Mouse (Mus musculus) spleen, embryonic (tissue): ENCODE results near the gene Dusp12.

Source experiments
- CTCF ChIA-PET: fragments of 350-600 bp; sonication (Branson Sonifier 250); formaldehyde crosslinking; loops from one replicate; lab custom pipeline; 2022; lab: Charles Lee

Gene Dusp12

GRCm38 (mm10) chr1:170884978-170885561 lies at the start of gene Dusp12, which contains the start of gene Gm26620:
Dusp12 (minus strand) TSS chr1:170885540.
Gm26620 (plus strand) TSS chr1:170885065.
- CTCF ChIA-PET: no interaction called here

- CTCF ChIA-PET: no interaction called here
These were observed 49.0 kb upstream of the Dusp12 start for GRCm38 (mm10) chr1:170934383-170934782.

GRCm38 (mm10) chr1:170933940-170934339 lies 48.6 kb upstream of the Dusp12 start:
- CTCF ChIA-PET: no interaction called here

GRCm38 (mm10) chr1:170933386-170933920 lies 48.1 kb upstream of the Dusp12 start:
- CTCF ChIA-PET: no interaction called here

GRCm38 (mm10) chr1:170932043-170932442 lies 46.7 kb upstream of the Dusp12 start:
- CTCF ChIA-PET: interaction anchor here (0.6 kb wide), 1 partner anchor 164 kb away, joined by 4 read pairs; no protein-coding TSS in a partner anchor

GRCm38 (mm10) chr1:170929245-170929644 lies 43.9 kb upstream of the Dusp12 start:
- CTCF ChIA-PET: interaction anchor here (1.1 kb wide), 1 partner anchor 54 kb away, joined by 3 read pairs; no protein-coding TSS in a partner anchor

- CTCF ChIA-PET: interaction anchor here (1.1 to 3.5 kb wide), 2 partner anchors 11 to 55 kb away, joined by 3 to 19 read pairs; no protein-coding TSS in a partner anchor
These were observed 43.1 kb upstream of the Dusp12 start for GRCm38 (mm10) chr1:170928467-170928866.

GRCm38 (mm10) chr1:170927378-170927777 lies 42.0 kb upstream of the Dusp12 start, which contains the start of gene Fcrla:
Fcrla (minus strand) TSS chr1:170927583.
- CTCF ChIA-PET: interaction anchor here (0.5 to 3.5 kb wide), 3 partner anchors 12 to 59 kb away, joined by 3 to 19 read pairs (median 4); no protein-coding TSS in a partner anchor

GRCm38 (mm10) chr1:170926941-170927340 lies 41.6 kb upstream of the Dusp12 start:
- CTCF ChIA-PET: interaction anchor here (0.5 to 3.5 kb wide), 4 partner anchors 10 to 59 kb away, joined by 3 to 19 read pairs (median 4); no protein-coding TSS in a partner anchor

GRCm38 (mm10) chr1:170924485-170924884 lies 39.1 kb upstream of the Dusp12 start:
- CTCF ChIA-PET: interaction anchor here (0.9 kb wide), 1 partner anchor 14 kb away, joined by 3 read pairs; no protein-coding TSS in a partner anchor

GRCm38 (mm10) chr1:170919308-170919707 lies 34.0 kb upstream of the Dusp12 start:
- CTCF ChIA-PET: interaction anchor here (0.6 kb wide), 1 partner anchor 66 kb away, joined by 3 read pairs; no protein-coding TSS in a partner anchor

GRCm38 (mm10) chr1:170915657-170916056 lies 30.3 kb upstream of the Dusp12 start:
- CTCF ChIA-PET: interaction anchor here (0.6 to 0.9 kb wide), 3 partner anchors 25 to 62 kb away, joined by 3 to 4 read pairs (median 3); no protein-coding TSS in a partner anchor

GRCm38 (mm10) chr1:170912891-170913615 lies 27.7 kb upstream of the Dusp12 start, which contains the start of gene Fcrlb:
Fcrlb (minus strand) TSS chr1:170912941.
- CTCF ChIA-PET: interaction anchor here (0.7 kb wide), 1 partner anchor 496 kb away, joined by 3 read pairs; no protein-coding TSS in a partner anchor

- CTCF ChIA-PET: no interaction called here
These were observed 26.7 kb upstream of the Dusp12 start for GRCm38 (mm10) chr1:170911907-170912660.

GRCm38 (mm10) chr1:170908341-170908740 lies 23.0 kb upstream of the Dusp12 start:
- CTCF ChIA-PET: interaction anchor here (0.7 to 0.8 kb wide), 2 partner anchors 35 to 89 kb away, joined by 3 to 6 read pairs; no protein-coding TSS in a partner anchor

GRCm38 (mm10) chr1:170907456-170908191 lies 22.3 kb upstream of the Dusp12 start:
- CTCF ChIA-PET: interaction anchor here (0.6 to 0.8 kb wide), 5 partner anchors 10 to 86 kb away, joined by 3 to 19 read pairs (median 6); no protein-coding TSS in a partner anchor

- CTCF ChIA-PET: interaction anchor here (0.6 to 0.7 kb wide), 4 partner anchors 11 to 87 kb away, joined by 3 to 19 read pairs (median 8); no protein-coding TSS in a partner anchor
These were observed 21.7 kb upstream of the Dusp12 start for GRCm38 (mm10) chr1:170907111-170907455.

GRCm38 (mm10) chr1:170903485-170903884 lies 18.1 kb upstream of the Dusp12 start:
- CTCF ChIA-PET: interaction anchor here (0.9 kb wide), 1 partner anchor 92 kb away, joined by 4 read pairs; no protein-coding TSS in a partner anchor

- CTCF ChIA-PET: interaction anchor here (0.6 to 2.0 kb wide), 4 partner anchors 90 to 102 kb away, joined by 10 to 36 read pairs (median 12); no protein-coding TSS in a partner anchor
These were observed 16.3 kb upstream of the Dusp12 start for GRCm38 (mm10) chr1:170901536-170902238.
